Mouse (Mus musculus) MEL (cell line): ENCODE results near the gene Psmb11.

ENCODE experiments used
- BHLHE40 ChIP-seq: IDR thresholded peaks from 2 replicates; pipeline ENCODE4 v1.6.1; 2012; ENCODE audit warnings: low read depth, mild to moderate bottlenecking, inconsistent platforms, low read length, improper control_type of control experiment, borderline replicate concordance
- MYC ChIP-seq: IDR thresholded peaks from 2 replicates; pipeline ENCODE4 v1.6.1; 2011; ENCODE audit warnings: low read depth, mild to moderate bottlenecking, low read length, improper control_type of control experiment, moderate library complexity
- POLR2AphosphoS5 ChIP-seq: IDR thresholded peaks from 2 replicates; pipeline ENCODE4 v1.6.1; 2012; ENCODE audit warnings: low read depth, borderline replicate concordance, mild to moderate bottlenecking, inconsistent platforms, low read length, moderate library complexity, mixed read lengths

- TF ChIP-seq BHLHE40 (no peak), POLR2AphosphoS5 (no peak), MYC (no peak)
Observed at GRCm38 (mm10) chr14:54641305-54641969, 20.2 kb downstream of the Psmb11 start, which contains the start of gene Cdh24.
